Mouse (Mus musculus): Measurements from ENCODE around the gene Tal1. TPM values are rescaled to one million over a fixed set of nuclear protein-coding genes. Genes with fewer than 3 reads are reported as not detected.
A peak's percentile ranks its signal among the peaks of the same experiment; 100 is the strongest.

Gene Tal1
- polyA plus RNA-seq, 1 experiment: 0.04 TPM

DNA sequence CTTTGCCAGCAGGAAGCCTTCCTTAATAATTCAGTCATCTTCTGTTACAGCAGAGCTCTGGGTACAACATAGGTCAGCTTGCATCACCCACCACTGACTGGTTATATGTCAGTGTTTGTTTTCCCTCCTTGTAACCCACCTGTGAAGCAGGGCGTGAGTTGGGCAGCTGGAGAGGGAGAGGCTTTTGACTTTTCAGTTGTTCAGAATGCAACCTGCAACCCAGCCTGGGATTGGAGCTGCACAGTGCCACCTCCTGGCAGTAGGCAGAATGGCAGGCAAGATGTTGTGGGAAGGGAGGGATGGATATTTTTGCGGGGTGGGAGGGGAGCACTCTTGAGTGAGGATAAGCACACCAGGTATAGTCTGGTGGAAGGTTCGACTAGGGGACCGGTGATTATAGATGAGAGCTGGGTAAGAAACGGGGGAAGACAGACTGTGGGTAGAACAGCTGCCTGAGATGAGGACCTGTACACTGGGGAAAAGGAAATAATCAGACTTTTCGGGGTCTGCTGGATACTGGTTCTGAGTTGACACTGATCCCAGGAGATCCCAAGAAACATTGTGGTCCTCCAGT is 29.4 kb downstream of the Tal1 start:
- no peak overlapping the region for H3ac ChIP-seq (ENCODE audit: control insufficient read depth, insufficient read length, low read depth)
- no peak for TF ChIP-seq FOSL1 (IDR thresholded peaks at IDR 0.05; ENCODE audit: insufficient read depth, low read length, poor library complexity, severe bottlenecking)
- peak; percentile 78 for TF ChIP-seq CTCF (IDR thresholded peaks at IDR 0.05; ENCODE audit: control insufficient read depth, insufficient read depth, insufficient read length)
- no peak for TF ChIP-seq MYOG (IDR thresholded peaks at IDR 0.05; ENCODE audit: control insufficient read depth, extremely low read depth, insufficient read length)
- no peaks in the 10 kb centered on the region for H3K79me2 ChIP-seq (ENCODE audit: control insufficient read depth, insufficient read depth)
- H3K79me3 ChIP-seq (ENCODE audit: low read depth): no peaks in the 10 kb centered on the region
- no peaks in the 10 kb centered on the region for H3K36me3 ChIP-seq (ENCODE audit: control insufficient read depth, insufficient read depth)
- H3K27me3 ChIP-seq (ENCODE audit: control insufficient read depth, insufficient read depth, insufficient read length): peaks cover 32% of the 10 kb centered on the region
- H3K4me3 ChIP-seq (ENCODE audit: insufficient read depth, poor library complexity, severe bottlenecking): no peak overlapping the region

- H3K79me3 ChIP-seq (ENCODE audit: low read depth): no peaks in the 10 kb centered on the region
- H3K4me3 ChIP-seq (ENCODE audit: insufficient read depth, poor library complexity, severe bottlenecking): no peak overlapping the region
- H3ac ChIP-seq (ENCODE audit: control insufficient read depth, insufficient read length, low read depth): no peak overlapping the region
- H3K79me2 ChIP-seq (ENCODE audit: control insufficient read depth, insufficient read depth): no peaks in the 10 kb centered on the region
- no peaks in the 10 kb centered on the region for H3K36me3 ChIP-seq (ENCODE audit: control insufficient read depth, insufficient read depth)
- H3K27me3 ChIP-seq (ENCODE audit: control insufficient read depth, insufficient read depth, insufficient read length): peaks cover 32% of the 10 kb centered on the region
- no peak for TF ChIP-seq CTCF (IDR thresholded peaks at IDR 0.05; ENCODE audit: control insufficient read depth, insufficient read depth, insufficient read length)
- no peak for TF ChIP-seq CEBPB (IDR thresholded peaks at IDR 0.05; ENCODE audit: low read depth)
- no peak for TF ChIP-seq MAX (IDR thresholded peaks at IDR 0.05)
- no peak for TF ChIP-seq FOSL1 (IDR thresholded peaks at IDR 0.05; ENCODE audit: insufficient read depth, low read length, poor library complexity, severe bottlenecking)
- no peak for TF ChIP-seq MYOD1 (IDR thresholded peaks at IDR 0.05; ENCODE audit: control insufficient read depth, insufficient read length, low read depth)
- TF ChIP-seq USF1 (IDR thresholded peaks at IDR 0.05; ENCODE audit: low read depth): no peak
- TF ChIP-seq MYOG (IDR thresholded peaks at IDR 0.05; ENCODE audit: control insufficient read depth, extremely low read depth, insufficient read length): no peak
These were observed 30.0 kb downstream of the Tal1 start for GRCm38 (mm10) chr4:115086257-115086656.

- Histone ChIP-seq H3K79me3 (ENCODE audit: low read depth) (no peaks in the 10 kb centered on the region), H3K27me3 (ENCODE audit: control insufficient read depth, insufficient read depth, insufficient read length) (peaks cover 32% of the 10 kb centered on the region), H3K36me3 (ENCODE audit: control insufficient read depth, insufficient read depth) (no peaks in the 10 kb centered on the region), H3K79me2 (ENCODE audit: control insufficient read depth, insufficient read depth) (no peaks in the 10 kb centered on the region), H3ac (ENCODE audit: control insufficient read depth, insufficient read length, low read depth) (no peak overlapping the region), H3K4me3 (ENCODE audit: insufficient read depth, poor library complexity, severe bottlenecking) (no peak overlapping the region)
- TF ChIP-seq MAX (IDR thresholded peaks at IDR 0.05): no peak
- TF ChIP-seq MYOD1 (IDR thresholded peaks at IDR 0.05; ENCODE audit: control insufficient read depth, insufficient read length, low read depth): no peak
- TF ChIP-seq CEBPB (IDR thresholded peaks at IDR 0.05; ENCODE audit: low read depth): no peak
- no peak for TF ChIP-seq USF1 (IDR thresholded peaks at IDR 0.05; ENCODE audit: low read depth)
- no peak for TF ChIP-seq FOSL1 (IDR thresholded peaks at IDR 0.05; ENCODE audit: insufficient read depth, low read length, poor library complexity, severe bottlenecking)
- no peak for TF ChIP-seq MYOG (IDR thresholded peaks at IDR 0.05; ENCODE audit: control insufficient read depth, extremely low read depth, insufficient read length)
- no peak for TF ChIP-seq CTCF (IDR thresholded peaks at IDR 0.05; ENCODE audit: control insufficient read depth, insufficient read depth, insufficient read length)
These were observed 30.7 kb downstream of the Tal1 start for GRCm38 (mm10) chr4:115086763-115087415.

- Histone ChIP-seq H3K79me3 (ENCODE audit: low read depth) (no peaks in the 10 kb centered on the region), H3K79me2 (ENCODE audit: control insufficient read depth, insufficient read depth) (no peaks in the 10 kb centered on the region), H3ac (ENCODE audit: control insufficient read depth, insufficient read length, low read depth) (no peak within 1 kb of the TSS), H3K4me3 (ENCODE audit: insufficient read depth, poor library complexity, severe bottlenecking) (no peak within 1 kb of the TSS), H3K36me3 (ENCODE audit: control insufficient read depth, insufficient read depth) (no peaks in the 10 kb centered on the region), H3K27me3 (ENCODE audit: control insufficient read depth, insufficient read depth, insufficient read length) (peaks cover 27% of the 10 kb centered on the region)
- TF ChIP-seq MYOD1 (IDR thresholded peaks at IDR 0.05; ENCODE audit: control insufficient read depth, insufficient read length, low read depth): no peak
- TF ChIP-seq MYOG (IDR thresholded peaks at IDR 0.05; ENCODE audit: control insufficient read depth, extremely low read depth, insufficient read length): no peak
- TF ChIP-seq FOSL1 (IDR thresholded peaks at IDR 0.05; ENCODE audit: insufficient read depth, low read length, poor library complexity, severe bottlenecking): no peak
- TF ChIP-seq CTCF (IDR thresholded peaks at IDR 0.05; ENCODE audit: control insufficient read depth, insufficient read depth, insufficient read length): no peak
- TF ChIP-seq CEBPB (IDR thresholded peaks at IDR 0.05; ENCODE audit: low read depth): no peak
- TF ChIP-seq USF1 (IDR thresholded peaks at IDR 0.05; ENCODE audit: low read depth): no peak
- no peak for TF ChIP-seq MAX (IDR thresholded peaks at IDR 0.05)
These were observed 32.5 kb downstream of the Tal1 start, which contains the start of gene Pdzk1ip1 for GRCm38 (mm10) chr4:115088611-115089338. Pdzk1ip1 (plus strand) TSS chr4:115088708.

DNA sequence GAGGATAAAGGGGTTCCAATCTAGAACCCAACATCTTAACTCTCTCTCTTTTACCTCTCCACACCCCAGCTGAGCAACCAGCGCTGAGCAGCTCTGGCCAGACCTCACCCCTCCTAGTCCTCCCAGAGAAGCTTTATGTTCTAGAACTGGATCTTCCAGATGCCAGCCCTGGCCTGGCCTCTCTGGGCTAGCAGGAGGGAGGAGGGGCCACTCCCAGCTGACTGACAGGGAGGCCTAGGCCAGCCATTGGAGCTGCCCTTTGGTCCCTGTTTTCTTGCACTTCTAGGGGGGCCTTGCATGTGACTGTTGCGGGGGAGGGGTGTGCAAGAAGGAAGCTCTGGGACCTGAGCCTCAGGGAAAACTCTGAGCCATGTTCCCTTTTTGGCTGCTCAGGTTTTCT is 34.4 kb downstream of the Tal1 start:
- no peaks in the 10 kb centered on the region for H3K79me2 ChIP-seq (ENCODE audit: control insufficient read depth, insufficient read depth)
- no peaks in the 10 kb centered on the region for H3K36me3 ChIP-seq (ENCODE audit: control insufficient read depth, insufficient read depth)
- H3ac ChIP-seq (ENCODE audit: control insufficient read depth, insufficient read length, low read depth): no peak overlapping the region
- TF ChIP-seq FOSL1 (IDR thresholded peaks at IDR 0.05; ENCODE audit: insufficient read depth, low read length, poor library complexity, severe bottlenecking) (no peak), CTCF (IDR thresholded peaks at IDR 0.05; ENCODE audit: control insufficient read depth, insufficient read depth, insufficient read length) (no peak), MYOD1 (IDR thresholded peaks at IDR 0.05; ENCODE audit: control insufficient read depth, insufficient read length, low read depth) (no peak), USF1 (IDR thresholded peaks at IDR 0.05; ENCODE audit: low read depth) (no peak), MYOG (IDR thresholded peaks at IDR 0.05; ENCODE audit: control insufficient read depth, extremely low read depth, insufficient read length) (no peak), MAX (IDR thresholded peaks at IDR 0.05) (no peak), CEBPB (IDR thresholded peaks at IDR 0.05; ENCODE audit: low read depth) (no peak)
- H3K27me3 ChIP-seq (ENCODE audit: control insufficient read depth, insufficient read depth, insufficient read length): peaks cover 27% of the 10 kb centered on the region
- H3K79me3 ChIP-seq (ENCODE audit: low read depth): no peaks in the 10 kb centered on the region
- H3K4me3 ChIP-seq (ENCODE audit: insufficient read depth, poor library complexity, severe bottlenecking): no peak overlapping the region

Measured in C2C12 (cell line).